Mouse (Mus musculus): ENCODE data around the gene Gm28308.

- TF ChIP-seq CTCF (IDR thresholded peaks at IDR 0.05; ENCODE audit: borderline replicate concordance, extremely low read depth, insufficient read depth, insufficient read length) (no peak), POLR2A (IDR thresholded peaks at IDR 0.05; ENCODE audit: borderline replicate concordance, extremely low read depth, insufficient read depth, insufficient read length, poor library complexity, severe bottlenecking) (no peak)
These were observed 39.5 kb downstream of the Gm28308 start for GRCm38 (mm10) chr6:52173648-52174047.
